Mouse (Mus musculus): ENCODE measurements at regions not wholly inside any gene's neighbourhood (a gene's known extent, or its start where the extent isn't known, plus 50 kb on each side); places are given as distances from the start of the nearest gene placed in this dataset.

DNA sequence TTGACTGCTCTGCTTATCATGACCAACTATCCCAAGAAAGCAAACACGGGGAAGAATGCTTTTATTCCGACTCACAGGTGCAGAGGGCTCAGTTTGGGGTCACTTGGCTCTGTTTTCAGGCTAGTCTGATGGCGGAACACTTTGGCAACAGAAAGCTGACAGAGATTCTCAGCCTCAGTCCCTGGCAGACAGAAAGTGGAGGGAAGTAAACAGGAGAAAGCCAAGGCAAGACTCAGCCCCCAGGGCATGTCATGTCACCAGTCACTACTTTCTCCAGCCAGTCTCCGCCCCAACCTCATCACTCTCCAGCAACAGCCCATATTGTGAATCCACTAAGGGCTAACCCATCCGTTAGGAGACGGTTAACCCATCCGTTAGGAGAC is 166.2 kb upstream of the Dio3 start:
- no peaks in the 10 kb centered on the region for H3K4me1 ChIP-seq (ENCODE audit: insufficient read depth, low read depth, low read length)
- no peak for TF ChIP-seq TAL1 (conservative IDR thresholded peaks at IDR 0.05; ENCODE audit: low read depth, low read length)
- no peak for TF ChIP-seq GATA2 (IDR thresholded peaks at IDR 0.05; ENCODE audit: borderline replicate concordance, low read depth, low read length)
- TF ChIP-seq POLR2AphosphoS5 (IDR thresholded peaks at IDR 0.05; ENCODE audit: insufficient replicate concordance, low read depth, low read length), result no peak
- no peaks in the 10 kb centered on the region for H3K27me3 ChIP-seq (ENCODE audit: insufficient read depth, low read length)
- DNase-seq (ENCODE audit: low spot score) (no peak), ATAC-seq (ENCODE audit: extremely low read depth, insufficient number of reproducible peaks, low FRiP score, poor library complexity, severe bottlenecking) (no peak)
- peaks cover 91% of the 10 kb centered on the region for H3K9me3 ChIP-seq (replicated peaks)
- H3K36me3 ChIP-seq (replicated peaks), result no peaks in the 10 kb centered on the region
- H3K4me3 ChIP-seq (ENCODE audit: low read depth, low read length), result no peak overlapping the region

DNA sequence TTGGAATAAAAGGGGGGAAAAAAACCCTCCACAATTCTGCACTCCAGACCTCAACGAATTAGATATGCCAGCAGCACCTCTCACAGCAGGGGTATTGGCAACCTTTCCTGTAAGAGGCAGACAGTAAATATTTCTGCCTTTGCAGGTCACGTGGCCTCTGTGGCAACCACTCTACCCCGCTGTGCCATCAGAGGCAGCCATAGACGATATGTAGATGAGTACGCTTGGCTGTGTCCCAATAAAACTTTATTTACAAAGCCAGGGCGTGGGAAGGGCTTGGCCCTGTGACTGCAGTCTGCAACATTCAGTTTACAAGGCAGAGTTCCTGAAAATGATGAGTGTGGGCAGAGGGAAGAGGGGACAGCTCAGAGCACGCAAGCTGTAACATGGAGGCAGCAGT is 158.7 kb upstream of the Dio3 start:
- TF ChIP-seq TAL1 (conservative IDR thresholded peaks at IDR 0.05; ENCODE audit: low read depth, low read length) (no peak), GATA1 (IDR thresholded peaks at IDR 0.05; ENCODE audit: borderline replicate concordance, low read length) (no peak), POLR2AphosphoS5 (IDR thresholded peaks at IDR 0.05; ENCODE audit: insufficient replicate concordance, low read depth, low read length) (no peak), GATA2 (IDR thresholded peaks at IDR 0.05; ENCODE audit: borderline replicate concordance, low read depth, low read length) (no peak), CTCF (IDR thresholded peaks at IDR 0.05; ENCODE audit: low read depth, low read length) (no peak)
- no peak for DNase-seq (ENCODE audit: low spot score)
- ATAC-seq (ENCODE audit: extremely low read depth, insufficient number of reproducible peaks, low FRiP score, poor library complexity, severe bottlenecking), result no peak

DNA sequence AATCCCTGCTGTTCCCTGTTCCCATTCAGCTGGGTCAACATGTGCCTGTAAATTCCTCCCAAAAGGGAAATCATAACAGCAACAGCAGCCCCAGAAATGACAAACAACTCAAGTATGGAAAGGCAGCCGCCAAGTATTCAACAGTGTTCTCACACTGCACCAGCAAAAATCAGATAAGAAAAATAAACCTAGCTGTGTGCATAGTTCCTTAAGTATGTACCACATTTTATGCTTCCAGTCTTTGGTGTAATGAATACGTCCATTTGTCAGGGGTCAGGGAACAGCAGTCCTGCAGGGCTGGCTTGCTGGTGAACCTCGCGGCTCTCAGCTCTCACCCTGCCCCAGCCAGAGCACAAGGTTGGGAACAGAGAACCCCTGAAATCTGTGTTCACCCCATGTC is 155.9 kb upstream of the Dio3 start:
- Histone ChIP-seq H3K36me3 (replicated peaks) (no peaks in the 10 kb centered on the region), H3K9me3 (replicated peaks) (peaks cover 93% of the 10 kb centered on the region), H3K27me3 (ENCODE audit: insufficient read depth, low read length) (no peaks in the 10 kb centered on the region), H3K4me3 (ENCODE audit: low read depth, low read length) (no peak overlapping the region), H3K4me1 (ENCODE audit: insufficient read depth, low read depth, low read length) (no peaks in the 10 kb centered on the region)
- TF ChIP-seq POLR2AphosphoS5 (IDR thresholded peaks at IDR 0.05; ENCODE audit: insufficient replicate concordance, low read depth, low read length), result no peak
- TF ChIP-seq CTCF (IDR thresholded peaks at IDR 0.05; ENCODE audit: low read depth, low read length), result no peak
- no peak for TF ChIP-seq TAL1 (conservative IDR thresholded peaks at IDR 0.05; ENCODE audit: low read depth, low read length)
- TF ChIP-seq GATA2 (IDR thresholded peaks at IDR 0.05; ENCODE audit: borderline replicate concordance, low read depth, low read length), result no peak
- no peak for TF ChIP-seq GATA1 (IDR thresholded peaks at IDR 0.05; ENCODE audit: borderline replicate concordance, low read length)
- ATAC-seq (ENCODE audit: extremely low read depth, insufficient number of reproducible peaks, low FRiP score, poor library complexity, severe bottlenecking) (no peak), DNase-seq (ENCODE audit: low spot score) (no peak)

More for the DNA sequence above, 158.7 kb upstream of the Dio3 start:
- H3K36me3 ChIP-seq (replicated peaks), result no peaks in the 10 kb centered on the region
- no peaks in the 10 kb centered on the region for H3K4me1 ChIP-seq (ENCODE audit: insufficient read depth, low read depth, low read length)
- no peak overlapping the region for H3K4me3 ChIP-seq (ENCODE audit: low read depth, low read length)
- no peaks in the 10 kb centered on the region for H3K27me3 ChIP-seq (ENCODE audit: insufficient read depth, low read length)
- H3K9me3 ChIP-seq (replicated peaks), result peaks cover 88% of the 10 kb centered on the region

DNA sequence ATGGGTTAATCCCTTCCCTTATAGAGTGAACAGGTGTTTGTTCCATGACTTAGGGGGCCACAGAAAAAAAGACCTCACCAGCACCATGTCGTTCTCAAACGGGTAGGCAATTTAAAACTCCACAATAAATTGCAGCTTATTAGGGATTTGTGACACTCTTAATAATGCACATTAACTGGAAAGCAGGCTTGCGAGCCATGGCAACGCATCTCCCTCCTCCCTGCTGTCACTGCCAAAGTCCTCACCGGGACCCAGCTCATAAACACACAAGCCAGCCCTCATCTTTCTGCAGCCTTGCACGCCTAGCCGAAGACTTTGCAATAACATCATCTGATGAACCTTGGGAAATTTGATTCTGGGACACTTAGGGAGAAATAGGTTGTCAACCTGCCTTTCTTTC is 152.3 kb upstream of the Dio3 start:
- ATAC-seq (ENCODE audit: extremely low read depth, insufficient number of reproducible peaks, low FRiP score, poor library complexity, severe bottlenecking) (no peak), DNase-seq (ENCODE audit: low spot score) (no peak)
- TF ChIP-seq GATA2 (IDR thresholded peaks at IDR 0.05; ENCODE audit: borderline replicate concordance, low read depth, low read length) (no peak), GATA1 (IDR thresholded peaks at IDR 0.05; ENCODE audit: borderline replicate concordance, low read length) (no peak), POLR2AphosphoS5 (IDR thresholded peaks at IDR 0.05; ENCODE audit: insufficient replicate concordance, low read depth, low read length) (no peak), TAL1 (conservative IDR thresholded peaks at IDR 0.05; ENCODE audit: low read depth, low read length) (no peak), CTCF (IDR thresholded peaks at IDR 0.05; ENCODE audit: low read depth, low read length) (no peak)
- H3K9me3 ChIP-seq (replicated peaks), result peaks cover 84% of the 10 kb centered on the region
- no peak overlapping the region for H3K4me3 ChIP-seq (ENCODE audit: low read depth, low read length)
- H3K4me1 ChIP-seq (ENCODE audit: insufficient read depth, low read depth, low read length), result no peaks in the 10 kb centered on the region
- no peaks in the 10 kb centered on the region for H3K36me3 ChIP-seq (replicated peaks)
- no peaks in the 10 kb centered on the region for H3K27me3 ChIP-seq (ENCODE audit: insufficient read depth, low read length)

DNA sequence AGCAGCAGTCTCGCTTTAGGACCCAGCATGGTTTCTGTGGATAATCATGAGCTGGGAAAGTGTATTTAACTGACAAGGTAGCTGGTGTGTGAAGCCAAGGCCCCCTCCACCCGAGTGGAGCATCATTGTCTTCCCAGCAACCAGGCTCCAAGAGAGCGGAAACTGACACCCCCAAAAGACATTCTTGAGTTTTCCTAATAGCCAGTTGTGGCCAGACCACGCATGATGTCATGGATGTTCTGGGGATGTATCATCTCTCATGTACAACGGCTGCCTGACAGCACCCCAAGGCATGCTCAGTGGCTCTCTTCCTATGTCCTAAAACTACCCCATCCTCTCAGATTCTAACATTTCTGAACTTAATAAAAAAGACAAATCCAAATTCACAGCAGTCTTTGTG is 133.5 kb upstream of the Dio3 start:
- H3K27me3 ChIP-seq (ENCODE audit: insufficient read depth, low read length), result no peaks in the 10 kb centered on the region
- no peaks in the 10 kb centered on the region for H3K4me1 ChIP-seq (ENCODE audit: insufficient read depth, low read depth, low read length)
- H3K36me3 ChIP-seq (replicated peaks), result no peaks in the 10 kb centered on the region
- ATAC-seq (ENCODE audit: extremely low read depth, insufficient number of reproducible peaks, low FRiP score, poor library complexity, severe bottlenecking) (no peak), DNase-seq (ENCODE audit: low spot score) (no peak)
- TF ChIP-seq CTCF (IDR thresholded peaks at IDR 0.05; ENCODE audit: low read depth, low read length), result no peak
- no peak for TF ChIP-seq GATA1 (IDR thresholded peaks at IDR 0.05; ENCODE audit: borderline replicate concordance, low read length)
- TF ChIP-seq POLR2AphosphoS5 (IDR thresholded peaks at IDR 0.05; ENCODE audit: insufficient replicate concordance, low read depth, low read length), result no peak
- TF ChIP-seq TAL1 (conservative IDR thresholded peaks at IDR 0.05; ENCODE audit: low read depth, low read length), result no peak
- TF ChIP-seq GATA2 (IDR thresholded peaks at IDR 0.05; ENCODE audit: borderline replicate concordance, low read depth, low read length), result no peak
- peaks cover 81% of the 10 kb centered on the region for H3K9me3 ChIP-seq (replicated peaks)
- H3K4me3 ChIP-seq (ENCODE audit: low read depth, low read length), result no peak overlapping the region

DNA sequence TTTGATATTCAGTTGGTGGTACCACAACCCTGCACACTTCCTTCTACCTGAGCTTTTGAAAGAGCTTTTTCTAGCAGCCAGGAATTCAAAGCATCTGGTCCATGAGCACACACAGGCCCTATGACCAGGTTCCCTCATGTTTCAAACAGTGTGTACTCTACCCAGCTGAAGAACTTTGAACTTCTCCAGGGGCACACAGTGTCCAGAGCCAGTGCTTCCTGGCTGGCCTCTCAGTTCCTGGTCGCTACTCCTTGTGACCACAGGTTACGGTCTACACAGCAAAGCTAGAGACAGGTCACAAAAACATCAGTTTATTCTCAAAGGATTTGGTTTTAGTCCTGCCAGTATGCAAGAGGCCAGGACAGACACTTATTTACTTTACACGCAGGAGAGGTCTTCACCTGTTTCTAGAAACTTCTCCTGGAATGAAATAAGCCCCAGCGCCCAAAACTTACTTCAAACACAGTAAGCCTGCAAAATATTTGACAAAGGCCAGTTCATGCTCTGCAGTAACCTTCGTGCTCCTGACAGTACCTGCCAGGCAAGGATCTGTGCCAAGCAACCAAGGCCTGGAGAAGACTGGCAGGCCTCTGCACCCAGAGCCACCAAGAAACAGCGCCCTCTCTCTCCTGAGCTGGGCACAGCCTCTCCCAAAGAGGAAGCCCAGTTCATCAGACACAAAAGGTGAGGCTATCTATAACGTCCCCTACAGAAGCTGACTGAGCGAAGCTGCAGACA is 124.5 kb upstream of the Dio3 start:
- DNase-seq (ENCODE audit: low spot score) (no peak), ATAC-seq (ENCODE audit: extremely low read depth, insufficient number of reproducible peaks, low FRiP score, poor library complexity, severe bottlenecking) (no peak)
- no peaks in the 10 kb centered on the region for H3K27me3 ChIP-seq (ENCODE audit: insufficient read depth, low read length)
- no peaks in the 10 kb centered on the region for H3K36me3 ChIP-seq (replicated peaks)
- H3K4me3 ChIP-seq (ENCODE audit: low read depth, low read length), result no peak overlapping the region
- H3K9me3 ChIP-seq (replicated peaks), result peaks cover 77% of the 10 kb centered on the region
- no peaks in the 10 kb centered on the region for H3K4me1 ChIP-seq (ENCODE audit: insufficient read depth, low read depth, low read length)
- TF ChIP-seq CTCF (IDR thresholded peaks at IDR 0.05; ENCODE audit: low read depth, low read length), result no peak
- TF ChIP-seq POLR2AphosphoS5 (IDR thresholded peaks at IDR 0.05; ENCODE audit: insufficient replicate concordance, low read depth, low read length), result no peak
- no peak for TF ChIP-seq GATA1 (IDR thresholded peaks at IDR 0.05; ENCODE audit: borderline replicate concordance, low read length)
- no peak for TF ChIP-seq GATA2 (IDR thresholded peaks at IDR 0.05; ENCODE audit: borderline replicate concordance, low read depth, low read length)
